Mouse (Mus musculus): ENCODE measurements around the gene Rin1. TPM values are rescaled to one million over a fixed set of nuclear protein-coding genes. Genes with fewer than 3 reads are reported as not detected.

The Rin1 gene
- polyA plus RNA-seq, 1 experiment from 2014 or later: 2.0 TPM

Other genes with a start within 250 kb of the Rin1 start
- 47.3 and 50.1 TPM in 2 replicates for gene Gm21992, start 238.9 kb upstream of the Rin1 start, polyA plus RNA-seq (2016; fragmentation: Nextera tagmentation; extraction: Ambion mirVana)
- 108 and 111 TPM in 2 replicates for gene Rbm14, start 238.8 kb upstream of the Rin1 start, polyA plus RNA-seq (2016; fragmentation: Nextera tagmentation; extraction: Ambion mirVana)
- gene Ccs, start 211.1 kb upstream of the Rin1 start, polyA plus RNA-seq (2016; fragmentation: Nextera tagmentation; extraction: Ambion mirVana): 34.1 and 38.1 TPM in 2 replicates
- gene Ccdc87, start 211.1 kb upstream of the Rin1 start, polyA plus RNA-seq (2016; fragmentation: Nextera tagmentation; extraction: Ambion mirVana): 0.15 TPM in 1 of 2 replicates, not detected in the other
- 51.7 and 52.0 TPM in 2 replicates for gene Ctsf, start 195.4 kb upstream of the Rin1 start, polyA plus RNA-seq (2016; fragmentation: Nextera tagmentation; extraction: Ambion mirVana)
- 1.2 and 1.6 TPM in 2 replicates for gene Actn3, start 172.6 kb upstream of the Rin1 start, polyA plus RNA-seq (2016; fragmentation: Nextera tagmentation; extraction: Ambion mirVana)
- 21.6 and 21.8 TPM in 2 replicates for gene Zdhhc24, start 171.8 kb upstream of the Rin1 start, polyA plus RNA-seq (2016; fragmentation: Nextera tagmentation; extraction: Ambion mirVana)
- 9.9 and 11.4 TPM in 2 replicates for gene Bbs1, start 143.9 kb upstream of the Rin1 start, polyA plus RNA-seq (2016; fragmentation: Nextera tagmentation; extraction: Ambion mirVana)
- 179 and 189 TPM in 2 replicates for gene Dpp3, start 122.2 kb upstream of the Rin1 start, polyA plus RNA-seq (2016; fragmentation: Nextera tagmentation; extraction: Ambion mirVana)
- gene Peli3, start 107.4 kb upstream of the Rin1 start, polyA plus RNA-seq (2016; fragmentation: Nextera tagmentation; extraction: Ambion mirVana): 3.8 and 4.6 TPM in 2 replicates
- gene Mrpl11, start 88.3 kb upstream of the Rin1 start, polyA plus RNA-seq (2016; fragmentation: Nextera tagmentation; extraction: Ambion mirVana): 125 and 129 TPM in 2 replicates
- 0.07 and 0.20 TPM in 2 replicates for gene Npas4, start 60.2 kb upstream of the Rin1 start, polyA plus RNA-seq (2016; fragmentation: Nextera tagmentation; extraction: Ambion mirVana)
- 4.8 and 5.1 TPM in 2 replicates for gene Slc29a2, start 26.6 kb upstream of the Rin1 start, polyA plus RNA-seq (2016; fragmentation: Nextera tagmentation; extraction: Ambion mirVana)
- 40.7 and 42.4 TPM in 2 replicates for gene B4gat1, start 11.7 kb upstream of the Rin1 start, polyA plus RNA-seq (2016; fragmentation: Nextera tagmentation; extraction: Ambion mirVana)
- gene AC124502.3, start 11.6 kb upstream of the Rin1 start, polyA plus RNA-seq (2016; fragmentation: Nextera tagmentation; extraction: Ambion mirVana): 4.0 and 4.4 TPM in 2 replicates
- gene Brms1, start 9.1 kb upstream of the Rin1 start, polyA plus RNA-seq (2016; fragmentation: Nextera tagmentation; extraction: Ambion mirVana): 56.6 and 63.7 TPM in 2 replicates
- 24.7 and 31.5 TPM in 2 replicates for gene Cd248, start 17.6 kb downstream of the Rin1 start, polyA plus RNA-seq (2016; fragmentation: Nextera tagmentation; extraction: Ambion mirVana)
- 0.94 and 2.0 TPM in 2 replicates for gene Tmem151a, start 35.0 kb downstream of the Rin1 start, polyA plus RNA-seq (2016; fragmentation: Nextera tagmentation; extraction: Ambion mirVana)
- gene Yif1a, start 38.1 kb downstream of the Rin1 start, polyA plus RNA-seq (2016; fragmentation: Nextera tagmentation; extraction: Ambion mirVana): 60.9 and 61.6 TPM in 2 replicates
- gene Cnih2, start 48.0 kb downstream of the Rin1 start, polyA plus RNA-seq (2016; fragmentation: Nextera tagmentation; extraction: Ambion mirVana): 196 and 239 TPM in 2 replicates
- 232 and 247 TPM in 2 replicates for gene Rab1b, start 56.6 kb downstream of the Rin1 start, polyA plus RNA-seq (2016; fragmentation: Nextera tagmentation; extraction: Ambion mirVana)
- gene Klc2, start 68.1 kb downstream of the Rin1 start, polyA plus RNA-seq (2016; fragmentation: Nextera tagmentation; extraction: Ambion mirVana): 53.3 and 54.7 TPM in 2 replicates
- gene Pacs1, start 222.6 kb downstream of the Rin1 start, polyA plus RNA-seq (2016; fragmentation: Nextera tagmentation; extraction: Ambion mirVana): 32.5 and 32.8 TPM in 2 replicates
- 411 and 418 TPM in 2 replicates for gene Sf3b2, start 245.0 kb downstream of the Rin1 start, polyA plus RNA-seq (2016; fragmentation: Nextera tagmentation; extraction: Ambion mirVana)
- gene Gal3st3, start 247.8 kb downstream of the Rin1 start, polyA plus RNA-seq (2016; fragmentation: Nextera tagmentation; extraction: Ambion mirVana): 20.4 and 24.1 TPM in 2 replicates

Data from midbrain, embryonic 12.5 days (tissue).